Mouse (Mus musculus): ENCODE results near the gene Fam166a. TPM values are rescaled to one million over a fixed set of nuclear protein-coding genes. Genes with fewer than 3 reads are reported as not detected.
A peak's percentile ranks its signal among the peaks of the same experiment; 100 is the strongest.

Gene Fam166a
- polyA plus RNA-seq, 1 experiment from 2014 or later = not detected

- WGBS = 29% methylated on average over 5 of the region's 5 CpGs
- Histone ChIP-seq H3K4me2 (peak overlapping the region; percentile 90), H3K27ac (replicated peaks) (no peak overlapping the region), H3K27me3 (replicated peaks) (peaks cover 45% of the 10 kb centered on the region), H3K4me3 (peak overlapping the region; percentile 59), H3K9me3 (no peaks in the 10 kb centered on the region), H3K36me3 (no peaks in the 10 kb centered on the region), H3K9ac (peak overlapping the region; percentile 77), H3K4me1 (peaks cover 31% of the 10 kb centered on the region)
- ATAC-seq (ENCODE audit: extremely low read depth, insufficient number of reproducible peaks, low FRiP score, low TSS enrichment) = no peak
These were observed 32.0 kb upstream of the Fam166a start for GRCm38 (mm10) chr2:25186575-25186930.

- H3K4me3 ChIP-seq = no peak overlapping the region
- peaks cover 37% of the 10 kb centered on the region for H3K27me3 ChIP-seq (replicated peaks)
- H3K36me3 ChIP-seq = no peaks in the 10 kb centered on the region
- H3K9me3 ChIP-seq = no peaks in the 10 kb centered on the region
- no peak overlapping the region for H3K4me2 ChIP-seq
- H3K9ac ChIP-seq = no peak overlapping the region
- no peak overlapping the region for H3K27ac ChIP-seq (replicated peaks)
- ATAC-seq (ENCODE audit: extremely low read depth, insufficient number of reproducible peaks, low FRiP score, low TSS enrichment) = no peak
- 72% methylated on average over 6 of the region's 6 CpGs for WGBS
- peaks cover 19% of the 10 kb centered on the region for H3K4me1 ChIP-seq
These were observed 30.7 kb upstream of the Fam166a start for GRCm38 (mm10) chr2:25187841-25188240.

- H3K4me1 ChIP-seq = peaks cover 51% of the 10 kb centered on the region
- H3K36me3 ChIP-seq = no peaks in the 10 kb centered on the region
- 2% methylated on average over 6 of the region's 6 CpGs for WGBS
- peak overlapping the region; percentile 70 for H3K4me2 ChIP-seq
- H3K9ac ChIP-seq = peak overlapping the region; percentile 67; the same call in 1 of the 2 replicates
- H3K9me3 ChIP-seq = no peaks in the 10 kb centered on the region
- ATAC-seq (ENCODE audit: extremely low read depth, insufficient number of reproducible peaks, low FRiP score, low TSS enrichment) = no peak
- H3K27me3 ChIP-seq (replicated peaks) = peaks cover 30% of the 10 kb centered on the region
- H3K4me3 ChIP-seq = no peak overlapping the region
- no peak overlapping the region for H3K27ac ChIP-seq (replicated peaks)
These were observed 25.2 kb upstream of the Fam166a start for GRCm38 (mm10) chr2:25193330-25193770.

GRCm38 (mm10) chr2:25194006-25194405, 24.5 kb upstream of the Fam166a start:
- Histone ChIP-seq H3K4me3 (no peak overlapping the region), H3K9ac (no peak overlapping the region), H3K36me3 (peaks cover under 1% of the 10 kb centered on the region), H3K9me3 (no peaks in the 10 kb centered on the region), H3K4me2 (peak overlapping the region; percentile 70), H3K4me1 (peaks cover 51% of the 10 kb centered on the region), H3K27me3 (replicated peaks) (peaks cover 30% of the 10 kb centered on the region), H3K27ac (replicated peaks) (peak overlapping the region; percentile 44; the same call in 1 of the 2 replicates)
- WGBS = 62% methylated on average over 5 of the region's 5 CpGs
- no peak for ATAC-seq (ENCODE audit: extremely low read depth, insufficient number of reproducible peaks, low FRiP score, low TSS enrichment)

- peaks cover 51% of the 10 kb centered on the region for H3K4me1 ChIP-seq
- peak overlapping the region; percentile 68; the same call in 1 of the 2 replicates for H3K9ac ChIP-seq
- peak overlapping the region; percentile 46; the same call in 1 of the 2 replicates for H3K4me3 ChIP-seq
- ATAC-seq (ENCODE audit: extremely low read depth, insufficient number of reproducible peaks, low FRiP score, low TSS enrichment) = no peak
- no peaks in the 10 kb centered on the region for H3K9me3 ChIP-seq
- peak overlapping the region; percentile 70 for H3K4me2 ChIP-seq
- H3K27ac ChIP-seq (replicated peaks) = 0 out of 2 replicates have a peak overlapping the region, but pooled peaks have one; percentile 12
- WGBS = 73% methylated on average over 17 of the region's 17 CpGs
- H3K36me3 ChIP-seq = peaks cover 7% of the 10 kb centered on the region
- H3K27me3 ChIP-seq (replicated peaks) = peaks cover 30% of the 10 kb centered on the region
These were observed 23.9 kb upstream of the Fam166a start for GRCm38 (mm10) chr2:25194486-25195171.

GRCm38 (mm10) chr2:25195211-25196156, 23.1 kb upstream of the Fam166a start:
- H3K4me3 ChIP-seq = peak overlapping the region; percentile 46
- no peak for ATAC-seq (ENCODE audit: extremely low read depth, insufficient number of reproducible peaks, low FRiP score, low TSS enrichment)
- peak overlapping the region; percentile 68 for H3K9ac ChIP-seq
- peak overlapping the region; percentile 80 for H3K27ac ChIP-seq (replicated peaks)
- 15% methylated on average over 55 of the region's 55 CpGs for WGBS
- H3K4me2 ChIP-seq = peak overlapping the region; percentile 70
- peaks cover 51% of the 10 kb centered on the region for H3K4me1 ChIP-seq
- no peaks in the 10 kb centered on the region for H3K9me3 ChIP-seq
- H3K36me3 ChIP-seq = peaks cover 15% of the 10 kb centered on the region
- H3K27me3 ChIP-seq (replicated peaks) = peaks cover 30% of the 10 kb centered on the region

- H3K4me2 ChIP-seq = peak within 1 kb of the TSS; percentile 70
These were observed 22.2 kb upstream of the Fam166a start, which contains the start of gene Tor4a for GRCm38 (mm10) chr2:25196172-25196954. Gene Tor4a (minus strand): TSS chr2:25196886.

GRCm38 (mm10) chr2:25197191-25197590, 21.4 kb upstream of the Fam166a start:
- ATAC-seq (ENCODE audit: extremely low read depth, insufficient number of reproducible peaks, low FRiP score, low TSS enrichment) = no peak
- Histone ChIP-seq H3K4me1 (peaks cover 51% of the 10 kb centered on the region), H3K9ac (no peak overlapping the region), H3K4me3 (peak overlapping the region; percentile 46; the same call in 1 of the 2 replicates), H3K36me3 (peaks cover 32% of the 10 kb centered on the region), H3K4me2 (peak overlapping the region; percentile 70), H3K9me3 (no peaks in the 10 kb centered on the region), H3K27me3 (replicated peaks) (peaks cover 30% of the 10 kb centered on the region), H3K27ac (replicated peaks) (peak overlapping the region; percentile 80)
- 28% methylated on average over 2 of the region's 2 CpGs for WGBS

More at GRCm38 (mm10) chr2:25196172-25196954, 22.2 kb upstream of the Fam166a start, which contains the start of gene Tor4a:
- Histone ChIP-seq H3K9me3 (no peaks in the 10 kb centered on the region), H3K9ac (peak within 1 kb of the TSS; percentile 68), H3K27me3 (replicated peaks) (peaks cover 30% of the 10 kb centered on the region), H3K4me1 (peaks cover 51% of the 10 kb centered on the region), H3K36me3 (peaks cover 24% of the 10 kb centered on the region), H3K27ac (replicated peaks) (peak within 1 kb of the TSS; percentile 80), H3K4me3 (peak within 1 kb of the TSS; percentile 46)
- peak; percentile 33 for ATAC-seq (ENCODE audit: extremely low read depth, insufficient number of reproducible peaks, low FRiP score, low TSS enrichment)
- WGBS = 7% methylated on average over 8 of the region's 8 CpGs

- H3K27ac ChIP-seq (replicated peaks) = peak overlapping the region; percentile 80
These were observed 20.6 kb upstream of the Fam166a start for GRCm38 (mm10) chr2:25197946-25198345.

GRCm38 (mm10) chr2:25200631-25201030, 17.9 kb upstream of the Fam166a start:
- Histone ChIP-seq H3K4me3 (no peak overlapping the region), H3K9ac (no peak overlapping the region), H3K4me1 (peaks cover 25% of the 10 kb centered on the region), H3K9me3 (no peaks in the 10 kb centered on the region), H3K27ac (replicated peaks) (no peak overlapping the region), H3K27me3 (replicated peaks) (peaks cover 10% of the 10 kb centered on the region), H3K4me2 (no peak overlapping the region), H3K36me3 (peaks cover 67% of the 10 kb centered on the region)
- no peak for ATAC-seq (ENCODE audit: extremely low read depth, insufficient number of reproducible peaks, low FRiP score, low TSS enrichment)
- 89% methylated on average over 2 of the region's 2 CpGs for WGBS

More at GRCm38 (mm10) chr2:25197946-25198345, 20.6 kb upstream of the Fam166a start:
- no peaks in the 10 kb centered on the region for H3K9me3 ChIP-seq
- H3K27me3 ChIP-seq (replicated peaks) = peaks cover 30% of the 10 kb centered on the region
- H3K9ac ChIP-seq = no peak overlapping the region
- H3K4me2 ChIP-seq = no peak overlapping the region
- H3K4me3 ChIP-seq = no peak overlapping the region
- peaks cover 51% of the 10 kb centered on the region for H3K4me1 ChIP-seq
- peaks cover 40% of the 10 kb centered on the region for H3K36me3 ChIP-seq
- ATAC-seq (ENCODE audit: extremely low read depth, insufficient number of reproducible peaks, low FRiP score, low TSS enrichment) = no peak
